Mouse (Mus musculus): ENCODE results near the gene Spg20.

The Spg20 gene

GRCm38 (mm10) chr3:55151656-55152433, 39.9 kb downstream of the Spg20 start:
- DNase-seq (ENCODE audit: low spot score): peak; percentile 47

- DNase-seq (ENCODE audit: low spot score): no peak
Observed at GRCm38 (mm10) chr3:55152673-55153334, 40.9 kb downstream of the Spg20 start.

- no peak for DNase-seq (ENCODE audit: low spot score)
Observed at GRCm38 (mm10) chr3:55154163-55154562, 42.3 kb downstream of the Spg20 start.

GRCm38 (mm10) chr3:55157413-55157812, 45.5 kb downstream of the Spg20 start:
- DNase-seq (ENCODE audit: low spot score): no peak

GRCm38 (mm10) chr3:55161144-55161543, 49.2 kb downstream of the Spg20 start:
- no peak for DNase-seq (ENCODE audit: low spot score)

GRCm38 (mm10) chr3:55163510-55163909, 51.6 kb downstream of the Spg20 start:
- DNase-seq (ENCODE audit: low spot score): no peak

GRCm38 (mm10) chr3:55172478-55172877, 60.6 kb downstream of the Spg20 start:
- DNase-seq (ENCODE audit: low spot score): no peak

- DNase-seq (ENCODE audit: low spot score): no peak
Observed at GRCm38 (mm10) chr3:55177271-55177670, 65.4 kb downstream of the Spg20 start.

GRCm38 (mm10) chr3:55181766-55182165, 69.9 kb downstream of the Spg20 start, which contains the start of gene Sohlh2:
Gene Sohlh2, plus strand, starts transcription at chr3:55182028.
- DNase-seq (ENCODE audit: low spot score): no peak

Measured in ovary, postnatal 36 days (tissue).